Mouse (Mus musculus) spleen, adult 10 weeks (tissue): ENCODE measurements around the gene Lifr. TPM values are rescaled to one million over a fixed set of nuclear protein-coding genes. Genes with fewer than 3 reads are reported as not detected.

Experiments used
- polyA plus RNA-seq: library from polyadenylated mRNA; stranded (reverse); fragments of 350-450 nt; fragmentation: Illumina TruSeq; extraction: RNeasy Lipid Tissue Mini Kit (QIAGEN cat#74804); gene quantifications from one replicate; pipeline ENCODE4 v1.2.3, GENCODE M21; 2015; ENCODE audit warnings: low replicate concordance; ENCODE audit not compliant: insufficient read depth

The Lifr gene
- polyA plus RNA-seq = 32.5 TPM

DNA sequence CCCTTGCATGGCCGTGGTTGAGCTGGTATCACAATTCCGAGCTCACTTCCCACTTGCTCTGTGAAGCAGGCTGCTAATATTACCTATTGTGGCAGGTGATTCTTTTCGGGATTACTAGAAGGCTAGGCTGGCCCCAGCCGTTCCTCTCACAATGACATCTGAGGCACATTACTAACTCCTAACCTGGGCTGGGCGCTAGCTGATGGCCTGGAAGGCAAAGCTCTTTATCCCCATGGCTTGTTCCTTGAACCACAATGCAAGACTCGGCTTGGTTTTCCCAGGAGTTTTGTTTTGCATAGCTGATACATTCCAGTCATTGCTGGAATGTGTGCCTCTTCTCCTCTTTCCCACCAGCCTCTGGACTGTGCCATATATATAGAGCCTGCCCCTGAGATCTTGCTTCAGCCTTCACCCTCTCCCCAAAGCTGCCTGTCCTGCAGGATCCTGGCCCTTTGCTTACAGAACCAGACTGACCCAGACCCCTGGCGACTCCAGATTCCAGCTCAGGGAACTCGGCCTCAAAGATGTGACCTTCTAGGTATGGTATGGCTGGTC lies at the start of gene Lifr:
Gene Lifr, plus strand, starts transcription at position 404 of the 555 bp plus-strand sequence.

Other genes starting within 250 kb of the Lifr start
- gene Osmr, start 215.6 kb upstream of the Lifr start, polyA plus RNA-seq = 23.4 TPM